Mouse (Mus musculus) T-helper 1 cell (primary cell): ENCODE measurements at regions not wholly inside any gene's neighbourhood (a gene's known extent, or its start where the extent isn't known, plus 50 kb on each side); places are given as distances from the start of the nearest gene placed in this dataset.

Source experiments
- in situ Hi-C: fragments of 300-600 bp; cut with MboI, MseI; formaldehyde crosslinking; loops from one replicate; pipeline ENCODE4 v1.15.1; 2025; ENCODE audit warnings: high pct_unique_total_duplicates

DNA sequence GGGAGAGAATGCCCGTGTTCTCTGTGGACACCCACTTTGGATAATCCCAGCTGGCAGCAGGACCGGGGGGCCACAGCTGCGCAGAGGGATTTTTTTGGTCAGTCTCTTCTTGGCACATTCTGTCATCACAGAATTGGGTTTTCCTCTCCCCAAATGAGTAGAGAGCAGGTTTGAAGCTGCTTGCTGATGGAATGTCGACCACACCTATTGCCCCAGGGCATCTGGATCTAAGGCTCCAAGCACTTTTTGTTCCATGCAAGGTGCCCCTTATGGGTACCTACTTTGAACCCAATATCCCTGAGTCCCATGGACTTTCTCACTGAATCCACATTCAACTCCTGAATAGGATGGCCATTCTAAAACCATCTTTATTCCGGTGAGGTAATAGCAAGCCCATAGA is 314.3 kb upstream of the Npvf start:
- in situ Hi-C loops = no loop called here

DNA sequence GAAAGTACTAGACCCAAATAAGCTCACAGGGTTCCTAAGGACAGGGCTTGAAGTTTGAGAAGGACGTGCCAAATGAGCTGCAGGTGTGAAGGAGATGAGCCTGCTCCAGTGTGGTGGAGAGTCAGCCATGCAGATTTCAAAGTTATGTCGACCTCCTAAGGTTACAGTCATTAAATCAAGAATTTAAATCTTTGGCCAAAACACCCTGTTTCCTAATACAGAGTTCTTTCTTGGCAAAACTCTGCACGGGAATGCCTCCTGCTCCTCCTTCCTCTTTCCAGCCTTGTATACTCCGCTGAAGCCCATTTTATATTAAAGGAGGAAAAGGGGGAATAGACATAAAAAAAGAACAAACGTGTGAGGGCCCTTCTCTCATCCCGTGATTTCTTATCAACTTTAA is 315.1 kb upstream of the Npvf start:
- in situ Hi-C loops = no loop called here

DNA sequence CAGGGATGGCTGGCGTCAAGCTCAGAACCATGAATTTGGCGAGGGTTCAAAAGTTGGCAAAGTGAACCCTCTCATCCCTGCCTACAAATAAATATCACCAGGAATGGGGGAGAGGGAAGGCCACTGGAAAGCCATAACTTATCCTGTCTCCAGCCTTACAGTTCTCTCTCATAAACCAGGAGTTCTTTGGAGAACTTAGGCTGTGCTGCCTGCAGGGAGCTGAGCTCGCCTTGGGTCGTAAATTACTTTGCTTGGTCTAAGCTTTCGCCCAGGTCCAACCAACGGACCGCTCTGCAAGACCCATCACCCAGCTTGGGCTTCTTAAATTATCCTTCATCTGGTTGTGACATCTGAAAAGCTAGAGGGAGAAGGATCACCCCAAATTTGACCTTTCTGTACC is 315.8 kb upstream of the Npvf start:
- in situ Hi-C loops = no loop called here

DNA sequence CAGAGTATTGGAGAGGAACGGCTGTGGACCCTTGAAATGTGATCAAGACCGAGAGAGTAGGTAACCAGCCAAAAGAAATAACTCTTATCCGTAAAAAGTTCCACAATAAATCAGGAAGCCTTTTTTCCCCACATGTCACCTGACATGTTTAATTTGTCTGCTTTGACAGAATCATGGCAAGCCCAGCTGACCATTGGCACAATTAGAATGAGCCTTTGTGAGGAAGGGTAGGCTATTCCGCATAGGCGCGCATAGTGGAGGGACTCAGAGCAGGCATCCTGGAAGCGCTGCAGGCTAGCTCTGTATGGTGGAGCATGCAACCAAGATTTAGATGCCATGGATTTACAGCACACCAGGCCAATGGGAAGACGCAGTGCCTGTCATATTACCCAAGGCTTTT is 316.5 kb upstream of the Npvf start:
- in situ Hi-C loops = no loop called here

DNA sequence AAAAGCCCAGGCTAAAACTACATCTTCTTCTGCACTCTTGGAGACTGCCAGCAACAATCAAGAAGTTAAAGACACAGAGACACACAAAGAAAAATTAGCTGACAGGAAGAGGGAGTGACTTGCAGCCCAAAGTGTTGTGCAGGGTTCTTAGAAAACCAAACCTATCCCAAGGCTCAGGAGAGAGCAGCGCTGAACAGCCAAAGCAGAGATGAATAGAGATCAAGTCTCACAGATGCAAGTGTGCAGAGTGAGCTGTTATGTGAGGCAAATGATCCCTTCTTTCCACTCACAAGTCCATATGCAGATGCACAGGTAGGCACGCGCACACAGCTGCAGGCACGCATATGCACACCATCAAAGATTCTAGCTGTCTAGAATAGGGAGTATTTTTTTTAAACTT is 318.0 kb upstream of the Npvf start:
- in situ Hi-C loops = no loop called here

DNA sequence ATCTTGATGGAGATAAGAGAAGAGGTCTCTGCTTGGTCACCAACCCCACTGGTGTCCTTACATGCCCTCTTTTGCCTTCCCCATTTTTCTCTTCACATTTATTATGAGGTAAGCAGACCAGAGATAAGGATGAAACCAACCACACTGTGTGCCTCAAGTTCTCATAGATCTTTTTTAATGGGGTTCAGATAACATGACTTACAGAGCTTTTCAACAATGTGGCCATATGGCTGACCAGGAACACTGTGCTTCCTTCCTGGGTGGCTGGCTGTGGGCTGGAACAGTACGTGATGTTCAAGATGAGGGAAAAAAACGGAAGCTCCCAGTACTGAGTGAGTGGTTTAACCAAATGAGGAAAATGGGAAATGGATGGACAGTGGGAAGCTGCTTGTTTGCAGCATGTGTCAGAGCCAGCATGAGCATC is 319.0 kb upstream of the Npvf start:
- in situ Hi-C loops = no loop called here

DNA sequence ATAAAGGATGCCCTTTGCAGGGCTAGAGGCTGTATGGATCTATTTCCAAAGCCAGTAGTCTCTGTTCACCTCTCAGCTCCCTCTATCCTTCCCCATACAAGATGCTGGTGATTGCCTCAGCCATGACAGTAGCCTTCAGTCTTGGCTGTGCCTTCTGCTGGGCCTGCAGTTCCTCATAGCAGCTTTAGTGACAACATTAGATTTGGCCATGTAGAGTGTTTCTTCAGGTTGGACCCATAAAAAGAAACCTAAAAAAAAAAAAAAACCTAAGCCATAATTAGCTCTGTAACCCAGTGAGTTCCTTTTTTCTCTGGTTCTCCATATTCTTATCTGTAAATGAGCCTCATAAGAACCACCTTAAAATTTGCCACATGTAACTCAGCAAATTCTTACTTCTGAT is 319.6 kb upstream of the Npvf start:
- in situ Hi-C loops = no loop called here

DNA sequence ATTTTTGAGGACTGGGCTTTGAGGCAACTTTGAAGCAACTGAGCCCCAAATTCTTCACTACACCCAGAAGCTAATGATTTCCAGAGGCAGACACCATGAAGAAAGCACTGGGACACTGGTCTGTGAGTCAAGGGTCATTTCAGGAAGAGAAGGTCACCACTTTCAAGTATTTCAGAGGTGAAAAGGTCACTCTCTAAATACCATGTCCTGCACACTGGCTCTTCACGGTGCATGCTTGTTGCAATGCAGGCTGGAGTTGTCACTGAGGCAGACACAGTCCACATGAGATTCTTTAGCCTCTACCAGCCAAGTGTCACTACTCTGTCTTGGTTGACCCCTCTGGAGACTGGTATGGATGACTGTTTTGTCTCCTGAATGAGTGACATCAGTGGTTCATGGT is 320.7 kb upstream of the Npvf start:
- in situ Hi-C loops = loop anchor here (25.0 kb wide), 1 partner anchor 888 kb away; no protein-coding TSS in a partner anchor

DNA sequence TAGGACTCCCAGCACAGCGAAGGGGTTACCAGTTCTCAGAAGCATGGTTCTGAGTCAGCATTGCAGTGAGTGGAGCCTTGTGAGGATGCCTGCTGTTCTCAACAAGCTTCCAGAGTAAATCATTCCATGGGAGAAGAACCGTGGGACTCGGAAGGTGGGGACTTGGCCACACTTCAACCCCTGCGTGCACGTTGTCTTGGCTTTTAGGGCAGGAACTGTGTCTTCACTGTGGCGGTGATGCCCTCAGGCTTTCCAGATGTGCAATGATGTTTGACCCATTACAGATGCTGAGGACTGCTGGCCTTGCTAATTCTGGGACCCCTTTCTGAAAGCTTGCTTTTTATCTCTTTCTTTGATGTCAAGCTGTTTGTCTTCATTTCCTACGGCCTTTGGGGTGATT is 322.7 kb upstream of the Npvf start:
- in situ Hi-C loops = loop anchor here (25.0 kb wide), 1 partner anchor 890 kb away; no protein-coding TSS in a partner anchor

DNA sequence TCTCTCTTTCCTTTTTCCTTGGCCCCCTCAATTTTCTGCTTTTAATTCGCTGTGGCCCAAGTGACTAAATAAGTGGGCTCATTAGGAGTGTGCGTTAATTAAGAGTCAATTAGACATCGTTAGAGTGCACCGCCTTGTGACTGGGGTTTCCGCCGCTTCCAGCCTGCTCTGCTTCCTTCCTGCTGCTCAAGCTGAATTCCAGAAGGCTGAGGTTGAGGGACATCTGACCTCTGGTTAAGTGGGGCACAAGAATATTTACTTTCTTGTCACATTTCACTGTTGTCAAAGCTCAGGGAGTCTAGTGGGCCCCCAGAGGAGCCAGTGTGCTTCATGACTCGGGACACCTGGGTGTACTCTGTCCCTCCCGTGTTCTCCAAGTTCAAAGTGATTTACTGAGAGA is 323.1 kb upstream of the Npvf start:
- in situ Hi-C loops = loop anchor here (25.0 kb wide), 1 partner anchor 890 kb away; no protein-coding TSS in a partner anchor

DNA sequence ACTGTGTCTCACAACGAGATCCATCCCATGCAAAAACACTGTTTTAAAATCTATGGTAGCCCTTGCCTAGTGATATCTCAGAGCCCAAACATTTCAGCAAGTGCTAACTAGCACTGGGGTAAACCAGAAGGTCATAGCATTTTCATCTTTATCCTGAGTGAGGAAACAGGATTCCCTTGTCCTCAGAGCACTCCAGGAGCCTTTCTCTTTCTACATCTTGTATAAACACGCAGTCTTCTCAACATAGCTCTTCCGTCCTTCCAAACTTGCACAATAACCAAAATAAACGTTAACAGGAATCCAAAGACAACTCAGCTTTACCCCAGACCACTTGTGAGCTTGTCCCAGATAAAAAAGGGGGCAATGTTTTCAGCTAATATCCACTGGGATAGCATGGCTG is 323.8 kb upstream of the Npvf start:
- in situ Hi-C loops = loop anchor here (25.0 kb wide), 1 partner anchor 891 kb away; no protein-coding TSS in a partner anchor

DNA sequence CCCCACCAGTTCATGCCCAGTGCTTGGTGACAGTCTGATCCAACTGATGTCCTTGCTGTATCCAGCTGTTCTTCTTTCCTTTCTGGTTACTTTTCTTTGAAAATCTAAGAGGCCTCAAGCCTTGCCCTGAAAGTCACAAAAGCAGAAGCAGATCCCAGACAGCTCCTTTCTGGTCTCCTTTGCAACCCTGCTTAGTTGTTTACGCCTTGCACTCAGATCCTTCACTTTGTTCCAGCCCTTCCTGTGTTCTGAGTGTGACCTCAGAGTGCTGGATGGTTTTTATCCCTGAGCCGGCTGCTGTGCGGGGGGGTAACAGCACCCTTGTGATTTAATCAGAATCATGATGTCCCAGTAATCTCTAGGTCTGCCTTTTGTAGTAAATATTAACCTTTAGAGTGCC is 324.3 kb upstream of the Npvf start:
- in situ Hi-C loops = loop anchor here (25.0 kb wide), 1 partner anchor 891 kb away; no protein-coding TSS in a partner anchor

DNA sequence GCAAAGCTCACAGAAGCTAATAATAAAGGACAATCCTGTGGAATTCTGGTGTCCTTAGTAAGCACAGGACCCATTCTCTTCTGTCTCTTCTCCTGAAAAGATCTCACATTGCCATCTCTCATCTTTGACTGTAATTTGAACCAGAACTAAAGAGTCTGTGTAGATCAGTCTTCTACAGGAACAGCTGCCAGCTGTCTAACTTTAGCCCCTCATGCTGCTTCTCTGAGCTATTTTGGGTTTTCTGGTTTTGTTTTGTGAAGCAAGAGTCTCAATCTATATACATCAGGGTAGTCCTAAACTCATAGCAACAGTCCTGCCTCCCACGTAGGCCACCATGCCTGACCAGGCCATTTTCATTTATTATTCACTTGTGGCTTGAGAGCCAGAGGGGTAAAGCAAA is 325.5 kb upstream of the Npvf start:
- in situ Hi-C loops = loop anchor here (25.0 kb wide), 1 partner anchor 892 kb away; no protein-coding TSS in a partner anchor

DNA sequence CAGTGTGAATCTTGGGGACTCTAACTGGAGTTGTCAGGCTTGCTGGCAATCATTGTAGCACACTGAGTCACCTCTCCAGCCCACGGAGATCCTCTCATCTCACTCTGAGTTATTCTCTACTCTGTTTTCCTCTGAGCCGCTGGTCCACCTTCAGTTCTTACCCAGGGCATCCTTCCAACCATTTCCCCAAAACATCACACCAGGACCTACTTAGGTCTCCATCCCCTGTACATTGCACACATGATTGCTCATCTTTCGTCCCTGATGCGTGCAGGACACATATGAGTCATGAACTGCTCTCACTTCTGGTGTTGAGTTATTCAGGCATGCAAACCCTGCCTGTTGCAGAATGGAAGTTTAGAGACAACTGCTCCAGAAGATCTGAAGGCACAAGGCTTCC is 326.1 kb upstream of the Npvf start:
- in situ Hi-C loops = loop anchor here (25.0 kb wide), 1 partner anchor 893 kb away; no protein-coding TSS in a partner anchor

DNA sequence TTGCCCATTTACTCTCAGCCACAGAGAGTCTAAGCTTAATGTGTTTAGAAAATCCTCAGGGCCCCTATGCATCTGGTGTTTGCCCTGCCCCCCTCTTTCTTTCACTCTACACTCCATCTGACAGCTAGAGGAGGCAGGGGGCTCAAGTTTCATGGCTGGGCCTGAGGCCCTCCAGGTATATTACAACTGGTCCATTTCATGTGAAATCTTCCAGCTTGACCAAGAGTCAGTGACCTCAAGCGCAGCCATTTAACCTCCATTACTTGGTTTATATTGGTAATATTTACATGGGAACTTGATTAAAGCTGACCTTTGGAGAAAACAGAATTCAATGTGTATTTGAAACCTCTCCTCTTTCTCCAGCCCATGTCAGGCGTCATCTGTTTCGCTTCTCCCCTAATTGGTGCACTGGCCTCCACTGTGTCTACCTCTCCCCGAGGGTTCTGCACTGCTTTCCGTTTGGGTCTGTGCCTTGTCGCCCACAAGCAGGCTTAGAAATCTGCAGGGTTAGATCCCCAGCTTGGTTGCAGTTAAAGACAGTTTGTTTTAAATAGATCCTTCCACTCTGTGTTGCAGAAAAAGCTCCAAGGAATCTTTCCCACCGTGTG is 327.6 kb upstream of the Npvf start:
- in situ Hi-C loops = loop anchor here (25.0 kb wide), 1 partner anchor 895 kb away; no protein-coding TSS in a partner anchor

DNA sequence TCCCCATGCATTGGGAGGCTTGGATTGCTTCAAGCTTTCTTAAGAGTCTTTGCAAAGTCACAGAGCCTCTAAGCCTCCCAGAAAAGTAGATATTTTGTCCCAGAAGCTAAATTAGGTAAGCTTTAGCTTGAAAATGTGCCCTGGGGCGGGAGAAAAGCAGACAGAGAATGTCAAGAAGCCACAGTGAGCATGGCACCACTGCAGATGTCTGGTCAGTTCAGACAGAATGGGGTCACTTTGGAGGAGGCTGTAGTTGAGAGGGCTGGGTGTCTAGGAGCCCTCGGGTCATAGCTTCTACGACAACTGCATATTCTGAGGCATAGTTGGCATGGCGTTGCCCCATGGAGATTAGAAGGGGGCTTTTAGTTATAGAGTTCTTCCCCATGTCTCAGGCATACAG is 328.6 kb upstream of the Npvf start:
- in situ Hi-C loops = loop anchor here (25.0 kb wide), 1 partner anchor 896 kb away; no protein-coding TSS in a partner anchor

DNA sequence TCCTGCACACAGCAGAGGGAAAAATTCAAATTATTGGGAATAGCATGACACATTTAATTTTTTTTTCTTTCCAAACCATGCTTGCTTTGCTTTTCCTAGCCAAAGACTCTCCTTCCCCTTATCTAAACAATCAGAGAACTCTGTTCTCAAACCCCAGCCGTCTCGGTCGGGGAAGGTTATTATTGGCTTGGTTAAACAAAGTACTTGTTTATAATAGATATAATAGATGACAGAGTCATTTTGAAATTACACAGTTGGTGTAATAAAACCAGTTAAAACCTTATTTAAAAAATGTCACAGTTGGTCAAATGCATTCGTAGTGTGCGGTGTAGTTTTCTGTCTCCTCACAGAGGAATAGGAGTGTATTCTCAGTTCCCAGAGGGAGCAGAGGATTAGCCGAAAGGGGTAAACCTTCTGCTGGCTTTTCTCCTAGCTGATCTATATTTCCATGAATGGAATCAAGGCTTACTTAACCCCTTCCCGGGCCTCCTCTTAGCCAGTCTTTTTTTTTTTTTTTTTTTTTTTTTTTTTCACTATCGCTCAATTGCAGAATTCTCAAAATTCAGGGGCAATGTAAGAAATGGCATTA is 329.4 kb upstream of the Npvf start:
- in situ Hi-C loops = loop anchor here (25.0 kb wide), 1 partner anchor 896 kb away; no protein-coding TSS in a partner anchor

DNA sequence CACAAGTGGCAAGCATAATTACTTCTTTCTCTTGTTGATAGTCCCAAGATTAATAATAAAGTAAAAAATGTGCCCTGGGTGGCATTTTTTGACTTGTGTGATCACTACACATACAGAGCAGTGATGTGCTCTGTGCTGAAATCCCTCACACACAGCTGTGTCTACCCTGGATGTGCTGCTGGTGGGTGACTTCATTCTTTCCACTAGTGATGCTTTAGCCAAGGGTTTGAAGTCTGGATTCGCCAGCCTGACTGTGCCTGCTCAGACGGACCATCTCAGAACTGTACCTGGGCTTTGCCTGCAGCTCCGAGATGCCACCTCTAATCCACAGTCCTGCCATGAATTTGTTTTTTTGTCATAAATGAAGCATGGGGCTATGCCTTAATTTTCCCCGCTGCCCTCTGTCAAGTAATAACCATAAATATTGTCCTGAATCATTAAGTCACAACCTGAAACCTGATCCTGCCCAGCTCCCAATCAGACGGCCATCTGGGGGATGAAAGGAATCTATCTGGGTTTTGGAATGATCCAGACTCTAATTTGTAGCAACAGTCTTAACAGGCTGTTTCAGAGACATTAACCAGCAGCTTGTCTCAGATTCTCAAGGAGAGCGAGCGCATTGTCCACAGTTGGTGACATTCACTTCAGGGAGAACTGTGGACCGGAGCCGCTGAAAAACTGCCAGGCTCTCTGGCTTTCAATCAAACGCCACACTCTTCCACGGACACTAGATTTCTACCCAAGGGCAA is 330.1 kb upstream of the Npvf start:
- in situ Hi-C loops = loop anchor here (25.0 kb wide), 1 partner anchor 897 kb away; no protein-coding TSS in a partner anchor

DNA sequence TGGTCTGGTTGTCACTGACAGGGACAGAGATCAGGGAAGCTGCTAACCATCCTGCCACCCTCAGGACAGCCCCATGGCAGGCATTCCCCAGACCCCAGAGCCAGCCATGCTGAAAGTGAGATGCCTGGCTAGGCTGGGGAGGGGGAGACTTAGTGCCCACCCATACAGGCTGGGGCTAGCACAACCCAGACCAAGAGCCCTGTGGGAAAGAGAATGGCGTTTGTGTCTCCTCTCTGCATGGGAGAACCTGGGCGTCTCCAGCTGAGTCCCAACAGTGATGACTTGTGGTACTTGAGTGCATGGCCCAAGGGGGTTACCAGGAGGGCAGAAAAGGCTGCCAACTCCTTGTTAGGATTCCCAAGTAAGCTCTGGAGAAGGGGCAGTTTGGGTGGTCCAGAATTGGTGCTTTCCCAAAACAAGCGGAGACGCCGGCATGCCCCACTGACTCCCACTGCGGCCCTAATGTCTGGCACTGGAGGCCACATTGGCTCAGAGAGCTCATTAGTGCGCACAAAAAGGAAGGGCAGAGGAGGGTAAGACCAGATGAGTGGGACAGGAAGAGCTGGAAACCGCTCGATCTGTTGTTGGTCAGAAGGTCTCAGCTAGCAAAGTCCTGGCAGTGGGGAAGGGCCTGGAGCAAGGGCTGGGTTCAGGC is 332.2 kb upstream of the Npvf start:
- in situ Hi-C loops = loop anchor here (25.0 kb wide), 1 partner anchor 899 kb away; no protein-coding TSS in a partner anchor

DNA sequence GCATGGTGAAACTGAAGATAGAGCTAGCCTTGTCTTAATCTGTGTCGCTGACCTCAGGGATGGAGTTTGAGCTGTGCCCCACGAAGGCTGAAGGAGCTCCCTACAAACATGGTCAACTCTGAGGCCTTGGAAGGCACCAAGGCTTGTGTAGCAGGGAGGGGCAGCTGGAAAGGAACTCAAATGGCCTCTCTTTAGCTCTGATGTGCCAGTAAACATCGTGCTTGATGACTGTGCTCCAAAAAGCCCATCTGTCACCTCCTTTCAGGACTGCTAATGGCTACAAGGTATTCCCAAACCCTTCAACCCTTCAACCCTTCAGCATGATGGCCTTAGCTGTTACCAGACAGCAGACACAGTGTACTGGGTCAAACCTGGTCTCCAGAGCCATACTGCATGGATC is 334.3 kb upstream of the Npvf start:
- in situ Hi-C loops = loop anchor here (25.0 kb wide), 1 partner anchor 901 kb away; no protein-coding TSS in a partner anchor

DNA sequence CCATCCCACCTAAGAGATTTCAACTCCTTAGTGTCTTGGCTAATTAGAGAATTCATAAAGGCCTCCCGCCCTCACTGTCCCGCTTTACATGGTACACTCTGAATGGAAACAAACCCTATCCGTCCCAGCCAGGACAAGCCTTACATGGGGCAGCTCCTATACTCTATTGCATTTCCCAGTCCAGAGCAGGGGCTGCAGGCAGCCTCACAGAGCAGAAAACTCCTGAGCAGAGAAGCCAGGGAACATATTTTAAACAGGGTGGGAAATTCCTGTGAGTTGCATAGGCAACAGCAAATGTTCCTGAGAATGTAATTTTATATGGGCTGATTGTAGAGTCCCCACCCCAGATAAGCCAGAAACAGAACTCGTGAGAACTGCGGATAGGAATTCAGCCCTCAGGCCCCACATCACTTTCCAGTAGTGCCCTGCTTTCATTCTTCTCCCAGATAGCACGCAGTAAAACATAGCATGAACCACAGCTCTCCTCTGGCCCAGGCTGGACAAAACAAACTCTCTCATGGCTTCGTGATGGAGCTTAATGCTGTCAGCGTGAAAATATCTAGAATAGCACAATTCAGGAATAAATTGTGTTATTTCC is 337.4 kb upstream of the Npvf start:
- in situ Hi-C loops = loop anchor here (25.0 kb wide), 1 partner anchor 904 kb away; no protein-coding TSS in a partner anchor
